Mouse (Mus musculus) embryonic facial prominence, embryonic 12.5 days (tissue): Measurements from ENCODE around the gene Ntm. TPM values are rescaled to one million over a fixed set of nuclear protein-coding genes. Genes with fewer than 3 reads are reported as not detected.
A peak's percentile ranks its signal among the peaks of the same experiment; 100 is the strongest.

ENCODE experiments used
- ATAC-seq: fragments of 200-750 bp; cut with Nextera tagmentation; 2 replicates; pipeline ENCODE4 v1.8.0; 2017; ENCODE audit not compliant: insufficient number of reproducible peaks, insufficient read depth, low FRiP score, low TSS enrichment
- H3K27ac ChIP-seq: fragments of 300-500 bp; sonication (generic); 2 replicates; pipeline ENCODE4 v1.5.1; 2016; ENCODE audit warnings: mild to moderate bottlenecking
- H3K27me3 ChIP-seq: fragments of 300-500 bp; sonication (generic); 2 replicates; pipeline ENCODE4 v1.6.1; 2016; ENCODE audit warnings: mild to moderate bottlenecking, moderate library complexity
- H3K36me3 ChIP-seq: fragments of 300-500 bp; sonication (generic); 2 replicates; pipeline ENCODE4 v1.6.1; 2016; ENCODE audit warnings: mild to moderate bottlenecking
- H3K4me1 ChIP-seq: fragments of 300-500 bp; sonication (generic); 2 replicates; pipeline ENCODE4 v1.6.1; 2016
- H3K4me2 ChIP-seq: fragments of 300-500 bp; sonication (generic); replicated peaks from 2 replicates; pipeline ENCODE4 v1.6.1; 2016; ENCODE audit warnings: mild to moderate bottlenecking, moderate library complexity
- H3K4me3 ChIP-seq: fragments of 300-500 bp; sonication (generic); 2 replicates; pipeline ENCODE4 v1.5.1; 2016; ENCODE audit warnings: mild to moderate bottlenecking
- H3K9ac ChIP-seq: fragments of 300-500 bp; sonication (generic); 2 replicates; pipeline ENCODE4 v1.6.1; 2016; ENCODE audit warnings: mild to moderate bottlenecking, moderate library complexity
- H3K9me3 ChIP-seq: fragments of 300-500 bp; sonication (generic); 2 replicates; pipeline ENCODE4 v1.6.1; 2016; ENCODE audit warnings: mild to moderate bottlenecking, moderate library complexity
- WGBS: fragments of 180-500 bp; shearing (Covaris S2); methylation state at CpG from one replicate; pipeline ENCODE4 v1.1.7; 2016; 5-methylcytosine and 5-hydroxymethylcytosine counted together
- polyA plus RNA-seq: library from polyadenylated mRNA; unstranded; fragments of >200 nt; fragmentation: Nextera tagmentation; extraction: Ambion mirVana; gene quantifications from 2 replicates; pipeline ENCODE4 v1.2.1, GENCODE M21; 2016

Gene Ntm
- polyA plus RNA-seq, 1 experiment from 2014 or later = 23.0 TPM

GRCm38 (mm10) chr9:29482272-29482671 is 480.7 kb downstream of the Ntm start:
- Histone ChIP-seq H3K36me3 (no peaks in the 10 kb centered on the region), H3K9ac (no peak overlapping the region), H3K4me3 (no peak overlapping the region), H3K4me2 (no peak overlapping the region), H3K27me3 (no peaks in the 10 kb centered on the region), H3K27ac (no peak overlapping the region), H3K4me1 (no peaks in the 10 kb centered on the region), H3K9me3 (no peaks in the 10 kb centered on the region)
- WGBS = 90% methylated on average over 2 of the region's 2 CpGs
- ATAC-seq = no peak

- Histone ChIP-seq H3K4me3 (no peak overlapping the region), H3K9me3 (no peaks in the 10 kb centered on the region), H3K36me3 (no peaks in the 10 kb centered on the region), H3K4me2 (no peak overlapping the region), H3K27ac (no peak overlapping the region), H3K27me3 (no peaks in the 10 kb centered on the region), H3K9ac (no peak overlapping the region), H3K4me1 (no peaks in the 10 kb centered on the region)
- no peak for ATAC-seq
- 77% methylated on average over 10 of the region's 10 CpGs for WGBS
These were observed 483.9 kb downstream of the Ntm start for GRCm38 (mm10) chr9:29479051-29479450.

GRCm38 (mm10) chr9:29477219-29477618 is 485.7 kb downstream of the Ntm start:
- WGBS = 55% methylated on average over 6 of the region's 6 CpGs

GRCm38 (mm10) chr9:29473418-29473817 is 489.5 kb downstream of the Ntm start:
- Histone ChIP-seq H3K4me2 (no peak overlapping the region), H3K27me3 (no peaks in the 10 kb centered on the region), H3K4me1 (no peaks in the 10 kb centered on the region), H3K36me3 (no peaks in the 10 kb centered on the region), H3K27ac (no peak overlapping the region), H3K9me3 (no peaks in the 10 kb centered on the region), H3K4me3 (no peak overlapping the region), H3K9ac (no peak overlapping the region)
- ATAC-seq = no peak

More at GRCm38 (mm10) chr9:29477219-29477618, 485.7 kb downstream of the Ntm start:
- H3K4me1 ChIP-seq = no peaks in the 10 kb centered on the region
- no peak for ATAC-seq
- H3K9me3 ChIP-seq = no peaks in the 10 kb centered on the region
- H3K27me3 ChIP-seq = no peaks in the 10 kb centered on the region
- H3K4me3 ChIP-seq = no peak overlapping the region
- H3K27ac ChIP-seq = no peak overlapping the region
- no peak overlapping the region for H3K4me2 ChIP-seq
- no peaks in the 10 kb centered on the region for H3K36me3 ChIP-seq
- no peak overlapping the region for H3K9ac ChIP-seq

GRCm38 (mm10) chr9:29472226-29472625 is 490.7 kb downstream of the Ntm start:
- H3K36me3 ChIP-seq = no peaks in the 10 kb centered on the region
- 63% methylated on average over 4 of the region's 4 CpGs for WGBS
- no peaks in the 10 kb centered on the region for H3K4me1 ChIP-seq
- no peaks in the 10 kb centered on the region for H3K27me3 ChIP-seq
- no peak overlapping the region for H3K4me2 ChIP-seq
- ATAC-seq = no peak
- no peaks in the 10 kb centered on the region for H3K9me3 ChIP-seq
- no peak overlapping the region for H3K27ac ChIP-seq
- no peak overlapping the region for H3K9ac ChIP-seq
- no peak overlapping the region for H3K4me3 ChIP-seq

GRCm38 (mm10) chr9:29464756-29465155 is 498.2 kb downstream of the Ntm start:
- Histone ChIP-seq H3K36me3 (no peaks in the 10 kb centered on the region), H3K4me3 (no peak overlapping the region), H3K9ac (no peak overlapping the region), H3K9me3 (no peaks in the 10 kb centered on the region), H3K4me1 (no peaks in the 10 kb centered on the region), H3K27ac (no peak overlapping the region), H3K4me2 (no peak overlapping the region), H3K27me3 (no peaks in the 10 kb centered on the region)
- WGBS = 82% methylated on average over 4 of the region's 4 CpGs
- no peak for ATAC-seq

GRCm38 (mm10) chr9:29462970-29463593 is 499.9 kb downstream of the Ntm start:
- Histone ChIP-seq H3K9me3 (no peaks in the 10 kb centered on the region), H3K4me2 (no peak overlapping the region), H3K4me3 (no peak overlapping the region), H3K27ac (no peak overlapping the region), H3K36me3 (no peaks in the 10 kb centered on the region), H3K9ac (no peak overlapping the region), H3K27me3 (no peaks in the 10 kb centered on the region), H3K4me1 (no peaks in the 10 kb centered on the region)
- ATAC-seq = no peak
- WGBS = 75% methylated on average over 10 of the region's 10 CpGs

- no peaks in the 10 kb centered on the region for H3K9me3 ChIP-seq
- H3K27me3 ChIP-seq = no peaks in the 10 kb centered on the region
- WGBS = 9% methylated on average over 5 of the region's 5 CpGs
- no peak overlapping the region for H3K27ac ChIP-seq
- 0 out of 2 replicates have a peak overlapping the region, but pooled peaks have one; percentile 7 for H3K4me2 ChIP-seq
- no peak overlapping the region for H3K4me3 ChIP-seq
- ATAC-seq = peak; percentile 44; the same call in 1 of the 2 replicates
- no peaks in the 10 kb centered on the region for H3K4me1 ChIP-seq
- H3K9ac ChIP-seq = no peak overlapping the region
- H3K36me3 ChIP-seq = no peaks in the 10 kb centered on the region
These were observed 504.9 kb downstream of the Ntm start for GRCm38 (mm10) chr9:29457976-29458572.

- Histone ChIP-seq H3K4me1 (no peaks in the 10 kb centered on the region), H3K4me3 (no peak overlapping the region), H3K4me2 (no peak overlapping the region), H3K27ac (no peak overlapping the region), H3K9ac (no peak overlapping the region), H3K27me3 (no peaks in the 10 kb centered on the region), H3K36me3 (no peaks in the 10 kb centered on the region), H3K9me3 (no peaks in the 10 kb centered on the region)
- no peak for ATAC-seq
- 83% methylated on average over 7 of the region's 7 CpGs for WGBS
These were observed 506.9 kb downstream of the Ntm start for GRCm38 (mm10) chr9:29456014-29456413.

- no peak overlapping the region for H3K4me2 ChIP-seq
- H3K36me3 ChIP-seq = no peaks in the 10 kb centered on the region
- 70% methylated on average over 1 of the region's 1 CpGs for WGBS
- H3K9ac ChIP-seq = no peak overlapping the region
- H3K27ac ChIP-seq = no peak overlapping the region
- H3K4me3 ChIP-seq = no peak overlapping the region
- H3K27me3 ChIP-seq = no peaks in the 10 kb centered on the region
- no peaks in the 10 kb centered on the region for H3K4me1 ChIP-seq
- no peak for ATAC-seq
- no peaks in the 10 kb centered on the region for H3K9me3 ChIP-seq
These were observed 511.7 kb downstream of the Ntm start for GRCm38 (mm10) chr9:29451232-29451631.

GRCm38 (mm10) chr9:29444001-29444400 is 518.9 kb downstream of the Ntm start:
- Histone ChIP-seq H3K36me3 (no peaks in the 10 kb centered on the region), H3K9ac (no peak overlapping the region), H3K4me1 (no peaks in the 10 kb centered on the region), H3K9me3 (no peaks in the 10 kb centered on the region), H3K4me2 (no peak overlapping the region), H3K27ac (no peak overlapping the region), H3K27me3 (no peaks in the 10 kb centered on the region), H3K4me3 (no peak overlapping the region)
- no peak for ATAC-seq
- 77% methylated on average over 4 of the region's 4 CpGs for WGBS

- Histone ChIP-seq H3K4me2 (no peak overlapping the region), H3K27me3 (no peaks in the 10 kb centered on the region), H3K9me3 (no peaks in the 10 kb centered on the region), H3K4me3 (no peak overlapping the region), H3K9ac (no peak overlapping the region), H3K4me1 (peaks cover 3% of the 10 kb centered on the region), H3K36me3 (no peaks in the 10 kb centered on the region), H3K27ac (no peak overlapping the region)
- 70% methylated on average over 5 of the region's 5 CpGs for WGBS
- no peak for ATAC-seq
These were observed 523.5 kb downstream of the Ntm start for GRCm38 (mm10) chr9:29439401-29439800.
